8 mouse cellular contexts compared by ENCODE assay signal in genomic region chr11:102317901-102318575, GRCm38 (mm10). TPM values are rescaled to one million over a fixed set of nuclear protein-coding genes. Genes with fewer than 3 reads are reported as not detected.
DNase-seq lines count a peak whose midpoint lies in the region; ATAC-seq and TF ChIP-seq lines count a peak whose summit lies in the region.

No protein-coding gene starts in this region.

- no peak for TF ChIP-seq EP300 in MEL (IDR thresholded peaks at IDR 0.05; ENCODE audit: low read depth in 1 of 2, low read length in 2 of 2)

- peak; percentile 44 for ATAC-seq in forebrain, embryonic 11.5 days (replicated peaks; ENCODE audit: low FRiP score)
- ATAC-seq in activated CD4-positive, CD25-positive, alpha-beta regulatory T cell, adult 4 months: no peak

- H3K9ac ChIP-seq in MEL (ENCODE audit: control insufficient read depth, low read depth, low read length, poor library complexity, severe bottlenecking): peak overlapping the region; percentile 100
- peak overlapping the region; percentile 100 for H3K9ac ChIP-seq in forebrain, embryonic 11.5 days (ENCODE audit: low read length)

- peaks cover 4 to 18% of the 10 kb centered on the region in 2 experiments for H3K4me1 ChIP-seq in MEL (ENCODE audit: control insufficient read depth in 1 of 2, insufficient read depth in 2 of 2, low read length in 2 of 2)
- peaks cover 20% of the 10 kb centered on the region for H3K4me1 ChIP-seq in bone marrow macrophage, adult 2 months (ENCODE audit: control insufficient read depth, insufficient read depth, low read length)
- peaks cover 5% of the 10 kb centered on the region for H3K4me1 ChIP-seq in forebrain, embryonic 11.5 days (replicated peaks; ENCODE audit: control insufficient read depth, insufficient read depth, low read length)
- peaks cover 14% of the 10 kb centered on the region for H3K4me1 ChIP-seq in small intestine, adult 2 months (ENCODE audit: control insufficient read depth, insufficient read depth, insufficient read length, low read length)

- H3K36me3 ChIP-seq in MEL (ENCODE audit: control insufficient read depth in 1 of 2, insufficient read depth in 2 of 2, low read length in 2 of 2): peaks cover 3 to 16% of the 10 kb centered on the region in 2 experiments; a peak in 3 of 4 replicates
- peaks cover 7% of the 10 kb centered on the region; the same call in 1 of the 2 replicates for H3K36me3 ChIP-seq in forebrain, embryonic 11.5 days (ENCODE audit: control insufficient read depth, insufficient read depth, low read length)
- peaks cover 19% of the 10 kb centered on the region for H3K36me3 ChIP-seq in small intestine, adult 2 months (ENCODE audit: control insufficient read depth, insufficient read depth, low read length)

- H3K9me3 ChIP-seq in MEL (replicated peaks; ENCODE audit: insufficient read depth, low read length): no peaks in the 10 kb centered on the region
- no peaks in the 10 kb centered on the region for H3K9me3 ChIP-seq in forebrain, embryonic 11.5 days (ENCODE audit: control insufficient read depth, low read length)

- peak overlapping the region; percentile 87 for H3K27ac ChIP-seq in MEL (ENCODE audit: control insufficient read depth, low read depth, low read length)
- H3K27ac ChIP-seq in bone marrow macrophage, adult 2 months (ENCODE audit: insufficient read depth, low read depth, low read length): peak overlapping the region; percentile 77
- H3K27ac ChIP-seq in forebrain, embryonic 11.5 days (ENCODE audit: low read depth, low read length): peak overlapping the region; percentile 99
- H3K27ac ChIP-seq in small intestine, adult 2 months (ENCODE audit: insufficient read depth, low read depth, low read length): peak overlapping the region; percentile 97

- peak overlapping the region; percentile 98 for H3K4me2 ChIP-seq in forebrain, embryonic 11.5 days (ENCODE audit: low read depth, low read length, severe bottlenecking)

- no peaks in the 10 kb centered on the region for H3K27me3 ChIP-seq in MEL (ENCODE audit: control insufficient read depth in 1 of 2, insufficient read depth in 2 of 2, low read length in 2 of 2)
- no peaks in the 10 kb centered on the region for H3K27me3 ChIP-seq in forebrain, embryonic 11.5 days (ENCODE audit: control insufficient read depth, insufficient read depth, low read length)
- H3K27me3 ChIP-seq in small intestine, adult 2 months (ENCODE audit: control insufficient read depth, insufficient read depth, low read length): no peaks in the 10 kb centered on the region

- WGBS in forebrain, embryonic 11.5 days: 0% methylated on average over 46 of the region's 77 CpGs
- under 1% methylated on average over 52 of the region's 77 CpGs for WGBS in small intestine, adult 2 months

- intact Hi-C loops in heart, postnatal 36 days (cut with DNase I): loop anchor here (2.0 to 5.0 kb wide), 2 partner anchors 21 to 239 kb away; partner anchors contain the start of genes Atxn7l3 and Gpatch8

- no peak for TF ChIP-seq RAD21 in MEL (IDR thresholded peaks at IDR 0.05; ENCODE audit: low read depth, low read length)

- TF ChIP-seq CTCF in MEL (IDR thresholded peaks at IDR 0.05 in 2 of 3, conservative IDR thresholded peaks at IDR 0.05 in 1 of 3; ENCODE audit: control insufficient read depth in 1 of 3, insufficient read depth in 1 of 3, low read depth in 2 of 3, low read length in 3 of 3, poor library complexity in 1 of 3, severe bottlenecking in 1 of 3): no peak
- TF ChIP-seq CTCF in bone marrow macrophage, adult 2 months (IDR thresholded peaks at IDR 0.05; ENCODE audit: low read depth, low read length): no peak
- TF ChIP-seq CTCF in small intestine, adult 2 months (IDR thresholded peaks at IDR 0.05; ENCODE audit: extremely low read depth, insufficient read length, insufficient replicate concordance, low read depth, low read length): no peak

- TF ChIP-seq POLR2A in MEL (IDR thresholded peaks at IDR 0.05; ENCODE audit: control insufficient read depth in 1 of 2, insufficient read depth in 1 of 2, low read depth in 1 of 2, low read length in 2 of 2, poor library complexity in 1 of 2): no peak
- TF ChIP-seq POLR2A in bone marrow macrophage, adult 2 months (IDR thresholded peaks at IDR 0.05; ENCODE audit: borderline replicate concordance, low read depth, low read length): no peak
- TF ChIP-seq POLR2A in small intestine, adult 2 months (IDR thresholded peaks at IDR 0.05; ENCODE audit: low read depth, low read length): peak; percentile 4; the same call in 1 of the 2 replicates

- H3K4me3 ChIP-seq in MEL (ENCODE audit: control insufficient read depth in 1 of 2, insufficient read depth in 1 of 2, low read depth in 2 of 2, low read length in 2 of 2): peak overlapping the region; percentile 91 to 98
- peak overlapping the region; percentile 86 for H3K4me3 ChIP-seq in bone marrow macrophage, adult 2 months (ENCODE audit: insufficient read depth, low read length)
- peak overlapping the region; percentile 99 for H3K4me3 ChIP-seq in forebrain, embryonic 11.5 days (ENCODE audit: low read depth, low read length)
- H3K4me3 ChIP-seq in small intestine, adult 2 months (ENCODE audit: low read depth, low read length): peak overlapping the region; percentile 100

- H3K79me2 ChIP-seq in MEL (ENCODE audit: control insufficient read depth, insufficient read depth, low read length, poor library complexity): peaks cover 59% of the 10 kb centered on the region

- peak; percentile 78 for DNase-seq in MEL (ENCODE audit: low read depth, low spot score)
- DNase-seq in forebrain, embryonic 11.5 days (ENCODE audit: low spot score): peak; percentile 91
- peak; percentile 71 to 89 for DNase-seq in heart, postnatal 36 days
- DNase-seq in layer of hippocampus, postnatal 25 days (ENCODE audit: extremely low spot score in 1 of 2, low spot score in 1 of 2): peak; percentile 46 to 69
- peak; percentile 73 for DNase-seq in mesoderm, embryonic 11.5 days (ENCODE audit: low read depth, low spot score)

RNA-seq across cellular contexts. Expression of gene Ubtf, which starts 1.5 kb away (rescaled TPM):
- total RNA-seq in MEL (2012; rRNA removed): 151 and 189 TPM in 2 replicates
- polyA plus RNA-seq in MEL (2012; ENCODE audit: insufficient read depth in 1 of 2, insufficient read length in 2 of 2, low read depth in 1 of 2, low replicate concordance in 2 of 2, missing spikeins in 1 of 2): 100 to 1,000 TPM in 1 of 2 experiments, 10 to 100 TPM in 1; 76.5 to 145 TPM
- 59.0 and 59.7 TPM in 2 replicates for polyA plus RNA-seq in bone marrow macrophage, adult 2 months (2012; ENCODE audit: insufficient read depth, insufficient read length, missing spikeins)
- polyA plus RNA-seq in forebrain, embryonic 11.5 days (2014; fragmentation: Nextera tagmentation; extraction: Ambion mirVana): 109 and 111 TPM in 2 replicates
- total RNA-seq in heart, postnatal 36 days (2021): 10 to 100 TPM; 57.2 to 60.4 TPM
- total RNA-seq in layer of hippocampus, postnatal 25 days (2021): 100 to 1,000 TPM; 123 to 134 TPM
- polyA plus RNA-seq in small intestine, adult 2 months (2012; rRNA removed): 10.5 and 17.6 TPM in 2 replicates
- 10 to 100 TPM; 37.4 to 49.6 TPM for polyA plus RNA-seq in activated CD4-positive, CD25-positive, alpha-beta regulatory T cell, adult 4 months (2017; shearing (Covaris generic))

RNA-seq across cellular contexts. Expression of gene Atxn7l3, which starts 21.6 kb away (rescaled TPM):
- 40.5 and 46.7 TPM in 2 replicates for total RNA-seq in MEL (2012; rRNA removed)
- polyA plus RNA-seq in MEL (2012; ENCODE audit: insufficient read depth in 1 of 2, insufficient read length in 2 of 2, low read depth in 1 of 2, low replicate concordance in 2 of 2, missing spikeins in 1 of 2): 10 to 100 TPM; 39.4 to 53.0 TPM
- 32.9 and 39.8 TPM in 2 replicates for polyA plus RNA-seq in bone marrow macrophage, adult 2 months (2012; ENCODE audit: insufficient read depth, insufficient read length, missing spikeins)
- 20.8 and 21.7 TPM in 2 replicates for polyA plus RNA-seq in forebrain, embryonic 11.5 days (2014; fragmentation: Nextera tagmentation; extraction: Ambion mirVana)
- total RNA-seq in heart, postnatal 36 days (2021): 10 to 100 TPM; 22.9 to 24.2 TPM
- 100 to 1,000 TPM; 166 to 174 TPM for total RNA-seq in layer of hippocampus, postnatal 25 days (2021)
- polyA plus RNA-seq in small intestine, adult 2 months (2012; rRNA removed): 15.1 and 30.2 TPM in 2 replicates
- polyA plus RNA-seq in activated CD4-positive, CD25-positive, alpha-beta regulatory T cell, adult 4 months (2017; shearing (Covaris generic)): 1 to 10 TPM; 7.5 to 8.3 TPM

RNA-seq across cellular contexts. Expression of gene Tmub2, which starts 33.3 kb away (rescaled TPM):
- total RNA-seq in MEL (2012; rRNA removed): 27.0 and 29.3 TPM in 2 replicates
- 10 to 100 TPM in 1 of 2 experiments, not detected in 1; 40.5 TPM for polyA plus RNA-seq in MEL (2012; ENCODE audit: insufficient read depth in 1 of 2, insufficient read length in 2 of 2, low read depth in 1 of 2, low replicate concordance in 2 of 2, missing spikeins in 1 of 2)
- polyA plus RNA-seq in bone marrow macrophage, adult 2 months (2012; ENCODE audit: insufficient read depth, insufficient read length, missing spikeins): 50.6 and 62.2 TPM in 2 replicates
- 50.0 and 58.5 TPM in 2 replicates for polyA plus RNA-seq in forebrain, embryonic 11.5 days (2014; fragmentation: Nextera tagmentation; extraction: Ambion mirVana)
- total RNA-seq in heart, postnatal 36 days (2021): 10 to 100 TPM; 25.2 to 26.7 TPM
- 10 to 100 TPM; 64.7 to 71.7 TPM for total RNA-seq in layer of hippocampus, postnatal 25 days (2021)
- polyA plus RNA-seq in small intestine, adult 2 months (2012; rRNA removed): 29.4 and 60.2 TPM in 2 replicates
- polyA plus RNA-seq in activated CD4-positive, CD25-positive, alpha-beta regulatory T cell, adult 4 months (2017; shearing (Covaris generic)): 10 to 100 TPM; 54.5 to 58.3 TPM

RNA-seq across cellular contexts. Expression of gene Slc4a1, which starts 48.0 kb away (rescaled TPM):
- total RNA-seq in MEL (2012; rRNA removed): 0.23 and 0.36 TPM in 2 replicates
- under 1 TPM in 1 of 2 experiments, not detected in 1; 0.35 TPM for polyA plus RNA-seq in MEL (2012; ENCODE audit: insufficient read depth in 1 of 2, insufficient read length in 2 of 2, low read depth in 1 of 2, low replicate concordance in 2 of 2, missing spikeins in 1 of 2)
- not detected in 2 replicates for polyA plus RNA-seq in bone marrow macrophage, adult 2 months (2012; ENCODE audit: insufficient read depth, insufficient read length, missing spikeins)
- polyA plus RNA-seq in forebrain, embryonic 11.5 days (2014; fragmentation: Nextera tagmentation; extraction: Ambion mirVana): 33.8 and 36.8 TPM in 2 replicates
- total RNA-seq in heart, postnatal 36 days (2021): 1 to 10 TPM; 2.1 to 7.8 TPM
- total RNA-seq in layer of hippocampus, postnatal 25 days (2021): under 1 TPM; 0.31 to 0.81 TPM
- not detected in 2 replicates for polyA plus RNA-seq in small intestine, adult 2 months (2012; rRNA removed)
- polyA plus RNA-seq in activated CD4-positive, CD25-positive, alpha-beta regulatory T cell, adult 4 months (2017; shearing (Covaris generic)): 1 to 10 TPM in 1 of 2 experiments, not detected in 1; 2.9 TPM

RNA-seq across cellular contexts. Expression of gene Asb16, which starts 49.5 kb away (rescaled TPM):
- 3.9 and 4.4 TPM in 2 replicates for total RNA-seq in MEL (2012; rRNA removed)
- 1 to 10 TPM in 1 of 2 experiments, not detected in 1; 8.5 TPM for polyA plus RNA-seq in MEL (2012; ENCODE audit: insufficient read depth in 1 of 2, insufficient read length in 2 of 2, low read depth in 1 of 2, low replicate concordance in 2 of 2, missing spikeins in 1 of 2)
- polyA plus RNA-seq in bone marrow macrophage, adult 2 months (2012; ENCODE audit: insufficient read depth, insufficient read length, missing spikeins): not detected in 2 replicates
- not detected in 2 replicates for polyA plus RNA-seq in forebrain, embryonic 11.5 days (2014; fragmentation: Nextera tagmentation; extraction: Ambion mirVana)
- 1 to 10 TPM in 1 of 2 experiments, under 1 TPM in 1; 0.73 to 1.1 TPM for total RNA-seq in heart, postnatal 36 days (2021)
- 1 to 10 TPM in 1 of 2 experiments, under 1 TPM in 1; 0.70 to 1.1 TPM for total RNA-seq in layer of hippocampus, postnatal 25 days (2021)
- 0.29 and 1.8 TPM in 2 replicates for polyA plus RNA-seq in small intestine, adult 2 months (2012; rRNA removed)
- not detected for polyA plus RNA-seq in activated CD4-positive, CD25-positive, alpha-beta regulatory T cell, adult 4 months (2017; shearing (Covaris generic))
